Mouse (Mus musculus): Measurements from ENCODE around the gene H2afz.
"Not testable (repeated sequence)": the region's sequence is repeated elsewhere in the genome, so short reads cannot be mapped to it uniquely, and the experiment has no call there.

H2afz gene

GRCm38 (mm10) chr3:137864124-137864987 lies at the start of gene H2afz:
TSS of gene H2afz (plus strand) at chr3:137864487.
- DNase-seq (ENCODE audit: low spot score in 2 of 2), result peak; percentile 92 to 98

GRCm38 (mm10) chr3:137818713-137819112 lies 45.6 kb upstream of the H2afz start:
- no peak for DNase-seq (ENCODE audit: low spot score in 2 of 2)

- DNase-seq (ENCODE audit: low spot score in 2 of 2), result no peak
These were observed 43.4 kb upstream of the H2afz start for GRCm38 (mm10) chr3:137820688-137821467.

- DNase-seq (ENCODE audit: low spot score in 2 of 2), result no peak
These were observed 41.0 kb upstream of the H2afz start for GRCm38 (mm10) chr3:137823317-137823716.

GRCm38 (mm10) chr3:137827678-137828077 lies 36.6 kb upstream of the H2afz start:
- DNase-seq (ENCODE audit: low spot score in 2 of 2), result no peak

GRCm38 (mm10) chr3:137831156-137831555 lies 33.1 kb upstream of the H2afz start:
- no peak for DNase-seq (ENCODE audit: low spot score in 2 of 2)

GRCm38 (mm10) chr3:137833128-137833527 lies 31.2 kb upstream of the H2afz start:
- no peak for DNase-seq (ENCODE audit: low spot score in 2 of 2)

GRCm38 (mm10) chr3:137833698-137834097 lies 30.6 kb upstream of the H2afz start:
- no peak for DNase-seq (ENCODE audit: low spot score in 2 of 2)

- no peak for DNase-seq (ENCODE audit: low spot score in 2 of 2)
These were observed 27.7 kb upstream of the H2afz start for GRCm38 (mm10) chr3:137836543-137836942.

- DNase-seq (ENCODE audit: low spot score in 2 of 2), result no peak
These were observed 26.1 kb upstream of the H2afz start for GRCm38 (mm10) chr3:137838160-137838559.

GRCm38 (mm10) chr3:137842944-137843343 lies 21.3 kb upstream of the H2afz start:
- no peak for DNase-seq (ENCODE audit: low spot score in 2 of 2)

GRCm38 (mm10) chr3:137844263-137844662 lies 20.0 kb upstream of the H2afz start:
- DNase-seq (ENCODE audit: low spot score in 2 of 2), result no peak

GRCm38 (mm10) chr3:137846552-137846951 lies 17.7 kb upstream of the H2afz start:
- DNase-seq (ENCODE audit: low spot score in 2 of 2), result no peak

- no peak for DNase-seq (ENCODE audit: low spot score in 2 of 2)
These were observed 15.9 kb upstream of the H2afz start for GRCm38 (mm10) chr3:137848354-137848753.

- DNase-seq (ENCODE audit: low spot score in 2 of 2), result no peak
These were observed 14.6 kb upstream of the H2afz start for GRCm38 (mm10) chr3:137849697-137850096.

- no peak for DNase-seq (ENCODE audit: low spot score in 2 of 2)
These were observed 13.1 kb upstream of the H2afz start for GRCm38 (mm10) chr3:137851196-137851595.

GRCm38 (mm10) chr3:137853011-137853410 lies 11.3 kb upstream of the H2afz start:
- not testable (repeated sequence) for DNase-seq (ENCODE audit: low spot score in 2 of 2)

- no peak for DNase-seq (ENCODE audit: low spot score in 2 of 2)
These were observed 9.0 kb upstream of the H2afz start for GRCm38 (mm10) chr3:137855328-137855727.

GRCm38 (mm10) chr3:137856061-137856460 lies 8.2 kb upstream of the H2afz start:
- DNase-seq (ENCODE audit: low spot score in 2 of 2), result no peak

- DNase-seq (ENCODE audit: low spot score in 2 of 2), result no peak
These were observed 3.7 kb upstream of the H2afz start for GRCm38 (mm10) chr3:137860394-137861170.

GRCm38 (mm10) chr3:137861436-137861835 lies 2.9 kb upstream of the H2afz start:
- no peak for DNase-seq (ENCODE audit: low spot score in 2 of 2)

GRCm38 (mm10) chr3:137862600-137862999 lies 1.7 kb upstream of the H2afz start:
- no peak for DNase-seq (ENCODE audit: low spot score in 2 of 2)
